ENCODE assay signal across 8 mouse cellular contexts in the genomic region with DNA sequence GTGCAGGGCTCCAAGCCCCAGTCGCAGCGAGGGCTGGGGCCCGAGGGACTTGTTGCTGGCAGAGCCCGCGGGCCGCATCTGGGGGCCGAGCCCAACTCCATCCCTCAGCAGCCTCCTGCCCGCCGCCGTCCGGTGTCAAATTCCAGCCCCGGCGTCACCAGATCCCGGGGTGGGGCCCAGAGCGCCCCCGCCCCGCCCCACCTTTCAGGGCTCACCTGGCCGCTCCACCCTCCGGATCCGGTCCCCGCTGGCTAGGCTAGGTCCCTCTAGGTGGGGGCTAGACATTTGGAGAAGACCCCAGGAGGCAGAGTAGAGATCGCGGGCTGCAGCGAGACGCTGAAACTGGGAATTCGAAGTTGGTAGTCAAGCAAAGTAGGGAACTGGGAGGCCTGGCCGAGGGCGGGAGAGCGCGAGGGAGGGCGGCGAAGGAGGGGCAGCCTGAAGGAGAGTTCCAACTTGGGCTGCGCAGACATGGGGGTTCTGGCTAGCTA. TPM values are rescaled to one million over a fixed set of nuclear protein-coding genes. Genes with fewer than 3 reads are reported as not detected.
DNase-seq lines count a peak whose midpoint lies in the region; ATAC-seq and TF ChIP-seq lines count a peak whose summit lies in the region.

A gene (minus strand): TSS at position 373 of the 491 bp plus-strand sequence.

- intact Hi-C loops in left cerebral cortex, adult 2 months (cut with DNase I): loop anchor here (5.0 kb wide), 2 partner anchors 102 to 363 kb away; a partner anchor contains a TSS

- TF ChIP-seq CTCF in left cerebral cortex, adult 2 months (IDR thresholded peaks at IDR 0.05): no peak

- peak within 1 kb of the TSS; percentile 49 for H3K4me3 ChIP-seq in heart, embryonic 15.5 days
- H3K4me3 ChIP-seq in midbrain, embryonic 12.5 days: peak within 1 kb of the TSS; percentile 39
- no peak within 1 kb of the TSS for H3K4me3 ChIP-seq in left cerebral cortex, adult 2 months

- peak; percentile 19 for ATAC-seq in heart, embryonic 15.5 days (replicated peaks; ENCODE audit: insufficient number of reproducible peaks, insufficient read depth, low FRiP score, low read depth)
- no peak; the same call in 1 of the 2 replicates for ATAC-seq in midbrain, embryonic 12.5 days (ENCODE audit: low FRiP score, low read depth)

- peak within 1 kb of the TSS; percentile 51 for H3K9ac ChIP-seq in heart, embryonic 15.5 days
- peak within 1 kb of the TSS; percentile 44 for H3K9ac ChIP-seq in midbrain, embryonic 12.5 days (replicated peaks)

- H3K9me3 ChIP-seq in heart, embryonic 15.5 days (replicated peaks): no peaks in the 10 kb centered on the region
- no peaks in the 10 kb centered on the region for H3K9me3 ChIP-seq in midbrain, embryonic 12.5 days

- H3K27ac ChIP-seq in heart, embryonic 15.5 days: peak within 1 kb of the TSS; percentile 48; the same call in 1 of the 2 replicates
- H3K27ac ChIP-seq in midbrain, embryonic 12.5 days (replicated peaks): no peak within 1 kb of the TSS
- no peak within 1 kb of the TSS for H3K27ac ChIP-seq in left cerebral cortex, adult 2 months

- under 1% methylated on average over 33 of the region's 33 CpGs for WGBS in heart, embryonic 15.5 days
- WGBS in midbrain, embryonic 12.5 days: under 1% methylated on average over 33 of the region's 33 CpGs

- peaks cover 57% of the 10 kb centered on the region for H3K27me3 ChIP-seq in heart, embryonic 15.5 days
- H3K27me3 ChIP-seq in midbrain, embryonic 12.5 days: peaks cover 64% of the 10 kb centered on the region

- H3K4me1 ChIP-seq in heart, embryonic 15.5 days (replicated peaks): peaks cover 37% of the 10 kb centered on the region
- peaks cover 29% of the 10 kb centered on the region for H3K4me1 ChIP-seq in midbrain, embryonic 12.5 days

- no peaks in the 10 kb centered on the region for H3K36me3 ChIP-seq in heart, embryonic 15.5 days
- 0 out of 2 replicates have a peak, but pooled peaks cover 5% of the 10 kb centered on the region for H3K36me3 ChIP-seq in midbrain, embryonic 12.5 days

- peak within 1 kb of the TSS; percentile 90 for H3K4me2 ChIP-seq in heart, embryonic 15.5 days
- H3K4me2 ChIP-seq in midbrain, embryonic 12.5 days (replicated peaks): peak within 1 kb of the TSS; percentile 64

- DNase-seq in adrenal gland, adult 2 months: peak; percentile 20
- DNase-seq in adrenal gland, adult 18-20 months (ENCODE audit: low spot score in 2 of 2): no peak
- DNase-seq in embryo, embryonic 10.5 days (ENCODE audit: low spot score): peak; percentile 64
- DNase-seq in kidney, postnatal 36 days: peak; percentile 68 to 82
- DNase-seq in yolk sac, embryonic 10.5 days (ENCODE audit: low spot score): peak; percentile 61
- no peak for DNase-seq in left cerebral cortex, adult 2 months (ENCODE audit: extremely low spot score in 1 of 2, low spot score in 2 of 2)

RNA-seq across cellular contexts. Expression of the gene that starts here (rescaled TPM):
- total RNA-seq in adrenal gland, adult 2 months (2021): under 1 TPM in 1 of 2 experiments, not detected in 1; 0.41 TPM
- polyA plus RNA-seq in adrenal gland, adult 2 months (2012; rRNA removed): 0.43 and 0.52 TPM in 2 replicates
- under 1 TPM in 1 of 2 experiments, not detected in 1; 0.38 TPM for total RNA-seq in adrenal gland, adult 18-20 months (2021)
- polyA plus RNA-seq in heart, embryonic 15.5 days (2015; fragmentation: Nextera tagmentation; extraction: Ambion mirVana): 0.65 and 1.2 TPM in 2 replicates
- polyA plus RNA-seq in midbrain, embryonic 12.5 days (2016; fragmentation: Nextera tagmentation; extraction: Ambion mirVana): 0.41 and 0.42 TPM in 2 replicates
- total RNA-seq in left cerebral cortex, adult 2 months (2021): 1 to 10 TPM; 3.6 to 3.9 TPM

Comparison
In these comparisons a context has a peak if more than half of its experiments do, and no peak if none do; other contexts are left out.
1. Peak in DNase-seq in adrenal gland, adult 2 months; RNA of the gene not detected or under 1 TPM.
2. DNase-seq: peak in embryo, embryonic 10.5 days (single experiment), kidney, postnatal 36 days (2 of 2) and yolk sac, embryonic 10.5 days (single experiment); none in adrenal gland, adult 18-20 months (0 of 2) and left cerebral cortex, adult 2 months (0 of 2).